Mouse (Mus musculus): ENCODE measurements around the gene Vill. TPM values are rescaled to one million over a fixed set of nuclear protein-coding genes. Genes with fewer than 3 reads are reported as not detected.

Vill gene
- polyA plus RNA-seq, 1 experiment from 2014 or later, result 31.6 TPM

DNA sequence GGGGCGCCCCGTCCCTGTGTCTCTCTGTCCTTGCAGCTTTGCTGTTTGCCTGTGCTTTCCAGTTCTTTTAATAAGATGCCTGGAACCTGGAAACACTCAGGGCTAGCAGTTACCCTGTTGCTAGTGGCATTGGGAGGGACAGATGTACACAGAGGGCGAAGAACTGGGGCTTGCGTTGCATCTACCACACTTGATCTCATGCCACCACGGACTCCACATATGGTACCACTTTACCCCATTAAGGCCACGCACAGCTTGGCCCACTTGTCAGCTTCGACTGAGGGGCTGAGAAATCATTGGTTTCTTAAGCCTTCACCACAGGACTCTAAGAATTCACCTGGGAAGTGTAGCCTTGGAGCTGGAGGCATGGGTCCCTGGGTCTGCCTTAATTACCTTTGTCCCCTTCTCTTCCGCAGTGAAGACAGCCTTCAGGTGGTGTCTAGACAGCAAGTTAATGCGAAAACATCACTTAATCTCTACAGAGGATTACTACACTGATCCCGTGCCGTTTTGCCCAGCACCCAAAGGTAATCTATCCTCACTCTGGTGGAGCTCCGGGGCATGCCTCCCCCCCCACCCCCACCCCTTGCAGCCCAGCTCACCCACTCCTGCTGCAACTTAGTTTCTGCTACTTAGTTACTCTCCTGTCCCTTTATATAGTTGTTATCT is 57.2 kb downstream of the Vill start:
- ATAC-seq (ENCODE audit: low FRiP score, low read depth), result peak; percentile 24; the same call in 1 of the 2 replicates

DNA sequence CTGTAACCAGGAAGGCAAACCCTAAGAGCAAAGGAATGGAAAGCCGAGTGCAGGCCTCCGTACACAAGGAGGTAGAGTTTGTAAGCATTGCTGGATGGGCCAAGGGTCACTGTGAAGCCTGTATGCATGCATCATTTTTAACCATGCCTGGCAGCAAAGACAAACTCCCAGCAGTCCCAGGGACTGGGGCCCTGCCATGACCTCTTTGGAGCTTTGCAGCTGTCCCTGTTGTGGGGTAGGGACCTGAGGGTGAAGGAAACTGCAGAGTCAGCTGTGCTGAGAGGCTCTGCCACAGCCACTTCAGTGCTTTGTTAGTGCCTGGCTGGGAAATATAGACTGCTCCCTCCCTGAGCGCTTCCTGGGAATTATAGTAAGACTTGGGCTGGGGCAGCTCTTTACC is 58.1 kb downstream of the Vill start:
- Histone ChIP-seq H3K36me3 (no peaks in the 10 kb centered on the region), H3K4me1 (peaks cover 22% of the 10 kb centered on the region), H3K9ac (no peak overlapping the region), H3K27me3 (no peaks in the 10 kb centered on the region), H3K4me3 (no peak overlapping the region), H3K4me2 (replicated peaks) (no peak overlapping the region), H3K27ac (no peak overlapping the region), H3K9me3 (no peaks in the 10 kb centered on the region)
- WGBS, result 46% methylated on average over 3 of the region's 3 CpGs
- ATAC-seq (ENCODE audit: low FRiP score, low read depth), result peak; percentile 36; the same call in 1 of the 2 replicates

More for the DNA sequence above, 57.2 kb downstream of the Vill start:
- peaks cover 22% of the 10 kb centered on the region for H3K4me1 ChIP-seq
- no peak overlapping the region for H3K4me3 ChIP-seq
- 32% methylated on average over 12 of the region's 12 CpGs for WGBS
- no peak overlapping the region for H3K9ac ChIP-seq
- no peaks in the 10 kb centered on the region for H3K36me3 ChIP-seq
- H3K4me2 ChIP-seq (replicated peaks), result no peak overlapping the region
- H3K27ac ChIP-seq, result no peak overlapping the region
- no peaks in the 10 kb centered on the region for H3K27me3 ChIP-seq
- H3K9me3 ChIP-seq, result no peaks in the 10 kb centered on the region

DNA sequence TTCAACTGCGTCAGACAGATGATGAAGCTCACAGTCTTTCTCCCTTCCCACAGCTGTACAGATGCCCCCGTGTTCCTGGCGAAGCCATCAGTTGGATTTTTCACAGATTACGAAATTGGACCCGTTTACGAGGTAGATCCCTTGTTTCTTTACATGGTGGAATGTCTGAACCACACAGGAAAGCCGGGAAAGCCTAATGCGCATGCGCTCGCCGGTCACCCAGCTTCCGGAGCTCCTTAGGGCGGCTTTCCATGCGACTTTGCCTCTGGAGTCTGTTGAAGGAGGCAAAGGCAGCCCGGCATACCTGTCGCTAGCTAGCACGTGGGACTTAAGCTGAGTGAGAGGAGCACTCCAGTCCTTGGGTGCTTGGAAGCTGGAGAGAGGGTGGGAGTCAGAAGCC is 62.3 kb downstream of the Vill start:
- H3K4me1 ChIP-seq, result peaks cover 10% of the 10 kb centered on the region
- WGBS, result 77% methylated on average over 17 of the region's 17 CpGs
- no peaks in the 10 kb centered on the region for H3K9me3 ChIP-seq
- H3K36me3 ChIP-seq, result no peaks in the 10 kb centered on the region
- no peak overlapping the region for H3K27ac ChIP-seq
- no peak for ATAC-seq (ENCODE audit: low FRiP score, low read depth)
- H3K9ac ChIP-seq, result no peak overlapping the region
- H3K4me3 ChIP-seq, result no peak overlapping the region
- no peak overlapping the region for H3K4me2 ChIP-seq (replicated peaks)
- no peaks in the 10 kb centered on the region for H3K27me3 ChIP-seq

- H3K4me2 ChIP-seq (replicated peaks), result no peak overlapping the region
- H3K9me3 ChIP-seq, result no peaks in the 10 kb centered on the region
- WGBS, result 87% methylated on average over 19 of the region's 19 CpGs
- H3K4me3 ChIP-seq, result no peak overlapping the region
- ATAC-seq (ENCODE audit: low FRiP score, low read depth), result no peak
- H3K27ac ChIP-seq, result no peak overlapping the region
- no peak overlapping the region for H3K9ac ChIP-seq
- no peaks in the 10 kb centered on the region for H3K4me1 ChIP-seq
- H3K36me3 ChIP-seq, result no peaks in the 10 kb centered on the region
- no peaks in the 10 kb centered on the region for H3K27me3 ChIP-seq
Measured at GRCm38 (mm10) chr9:119119409-119120167, 67.0 kb downstream of the Vill start.

- ATAC-seq (ENCODE audit: low FRiP score, low read depth), result no peak
- Histone ChIP-seq H3K36me3 (no peaks in the 10 kb centered on the region), H3K4me2 (replicated peaks) (no peak overlapping the region), H3K4me1 (no peaks in the 10 kb centered on the region), H3K27me3 (no peaks in the 10 kb centered on the region), H3K4me3 (no peak overlapping the region), H3K27ac (no peak overlapping the region), H3K9ac (no peak overlapping the region), H3K9me3 (no peaks in the 10 kb centered on the region)
- 61% methylated on average over 3 of the region's 3 CpGs for WGBS
Measured at GRCm38 (mm10) chr9:119120168-119120560, 67.6 kb downstream of the Vill start.

Small RNA genes lying within 50 kb of the gene (microRNA-seq; reads per million reads assigned to microRNA genes)
- gene Mir26a-1, result 10.8 reads per million, percentile 28 among the genes with 10 or more reads in this experiment

Other genes starting within 250 kb of the Vill start
- gene Ctdspl, start 126.3 kb upstream of the Vill start, polyA plus RNA-seq (2015; fragmentation: Nextera tagmentation; extraction: Ambion mirVana), result 23.4 and 24.8 TPM in 2 replicates
- gene Plcd1, start 40.7 kb downstream of the Vill start, polyA plus RNA-seq (2015; fragmentation: Nextera tagmentation; extraction: Ambion mirVana), result 33.6 and 35.5 TPM in 2 replicates
- gene Dlec1, start 49.7 kb downstream of the Vill start, polyA plus RNA-seq (2015; fragmentation: Nextera tagmentation; extraction: Ambion mirVana), result 0.98 and 1.6 TPM in 2 replicates
- 1.4 and 1.8 TPM in 2 replicates for gene Acaa1b, start 104.3 kb downstream of the Vill start, polyA plus RNA-seq (2015; fragmentation: Nextera tagmentation; extraction: Ambion mirVana)
- gene Gm47289, start 106.4 kb downstream of the Vill start, polyA plus RNA-seq (2015; fragmentation: Nextera tagmentation; extraction: Ambion mirVana), result not detected in 2 replicates
- gene Slc22a13, start 156.3 kb downstream of the Vill start, polyA plus RNA-seq (2015; fragmentation: Nextera tagmentation; extraction: Ambion mirVana), result not detected in 2 replicates

Measured in limb, embryonic 13.5 days (tissue).